Mouse (Mus musculus) naive thymus-derived CD4-positive, alpha-beta T cell, adult 2 months (primary cell): Measurements from ENCODE around the gene Btbd2.

Source experiments
- DNase-seq: peaks from one replicate; pipeline ENCODE4 v3.0.0-alpha.2; 2011; ENCODE audit warnings: low read depth

The Btbd2 gene

DNA sequence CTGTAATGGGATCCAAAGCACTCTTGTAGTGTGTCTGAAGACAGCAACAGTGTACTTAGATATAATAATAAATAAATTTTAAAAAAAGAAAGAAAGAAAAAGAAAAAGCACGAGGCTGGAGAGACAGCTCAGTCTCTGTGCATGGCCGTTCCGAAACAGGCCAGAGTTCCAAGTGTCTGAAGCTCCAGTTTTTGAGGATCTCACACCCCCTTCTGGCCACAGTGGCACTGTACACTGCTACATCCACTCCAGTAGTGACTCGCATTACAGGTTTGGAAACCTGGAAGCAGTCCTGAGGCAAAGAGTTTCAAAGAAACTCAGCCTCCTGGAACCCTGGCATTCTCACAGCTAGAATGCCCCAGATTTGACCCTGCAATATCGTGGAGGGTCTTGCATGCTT, 31.0 kb upstream of the Btbd2 start:
- DNase-seq = peak; percentile 83

DNA sequence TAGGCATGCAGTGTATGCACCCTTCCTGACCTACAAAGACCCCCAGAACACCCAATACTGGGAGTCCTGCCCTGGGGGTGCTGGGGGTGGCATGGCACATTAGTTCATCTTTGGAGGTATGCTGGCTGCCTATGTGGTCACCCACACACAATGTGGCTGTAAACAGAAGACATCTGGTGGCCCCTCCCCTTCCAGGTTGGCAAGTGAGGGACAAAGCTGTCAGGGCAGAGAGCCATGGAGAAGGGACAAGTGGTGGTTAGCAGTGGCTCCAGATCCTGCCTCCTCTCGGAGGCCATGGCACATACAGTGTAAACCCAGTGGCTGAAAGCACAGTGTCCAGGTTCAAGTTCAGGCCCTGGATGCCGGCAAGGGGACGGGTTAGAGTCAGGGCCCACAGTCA, 29.7 kb upstream of the Btbd2 start:
- no peak for DNase-seq

- DNase-seq = no peak
Observed at GRCm38 (mm10) chr10:80684984-80685383, 28.1 kb upstream of the Btbd2 start.

DNA sequence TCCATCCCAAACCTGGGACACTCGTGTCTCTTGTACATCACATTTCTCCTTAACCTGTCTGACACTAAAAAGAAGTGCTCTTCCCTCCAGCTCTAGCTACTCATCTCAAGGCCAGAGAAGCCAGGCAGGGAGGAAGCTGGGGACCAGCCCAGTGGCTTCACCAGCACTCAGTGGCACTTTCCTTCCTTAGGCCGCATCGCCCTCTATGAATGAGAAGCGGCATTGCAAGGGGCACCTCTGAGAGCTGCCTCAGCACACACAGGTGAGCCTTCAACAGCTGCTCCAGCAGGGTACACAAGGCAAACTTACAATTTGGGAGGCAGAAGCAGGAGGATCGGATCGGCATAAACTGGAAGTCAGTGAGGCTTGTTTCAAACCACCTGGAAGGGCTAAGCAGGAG, 27.3 kb upstream of the Btbd2 start:
- DNase-seq = peak; percentile 88

- DNase-seq = no peak
Observed at GRCm38 (mm10) chr10:80683647-80684046, 26.8 kb upstream of the Btbd2 start.

GRCm38 (mm10) chr10:80682003-80682402, 25.1 kb upstream of the Btbd2 start:
- peak; percentile 81 for DNase-seq

GRCm38 (mm10) chr10:80680260-80680696, 23.4 kb upstream of the Btbd2 start:
- DNase-seq = no peak

- DNase-seq = no peak
Observed at GRCm38 (mm10) chr10:80679556-80680259, 22.8 kb upstream of the Btbd2 start.

DNA sequence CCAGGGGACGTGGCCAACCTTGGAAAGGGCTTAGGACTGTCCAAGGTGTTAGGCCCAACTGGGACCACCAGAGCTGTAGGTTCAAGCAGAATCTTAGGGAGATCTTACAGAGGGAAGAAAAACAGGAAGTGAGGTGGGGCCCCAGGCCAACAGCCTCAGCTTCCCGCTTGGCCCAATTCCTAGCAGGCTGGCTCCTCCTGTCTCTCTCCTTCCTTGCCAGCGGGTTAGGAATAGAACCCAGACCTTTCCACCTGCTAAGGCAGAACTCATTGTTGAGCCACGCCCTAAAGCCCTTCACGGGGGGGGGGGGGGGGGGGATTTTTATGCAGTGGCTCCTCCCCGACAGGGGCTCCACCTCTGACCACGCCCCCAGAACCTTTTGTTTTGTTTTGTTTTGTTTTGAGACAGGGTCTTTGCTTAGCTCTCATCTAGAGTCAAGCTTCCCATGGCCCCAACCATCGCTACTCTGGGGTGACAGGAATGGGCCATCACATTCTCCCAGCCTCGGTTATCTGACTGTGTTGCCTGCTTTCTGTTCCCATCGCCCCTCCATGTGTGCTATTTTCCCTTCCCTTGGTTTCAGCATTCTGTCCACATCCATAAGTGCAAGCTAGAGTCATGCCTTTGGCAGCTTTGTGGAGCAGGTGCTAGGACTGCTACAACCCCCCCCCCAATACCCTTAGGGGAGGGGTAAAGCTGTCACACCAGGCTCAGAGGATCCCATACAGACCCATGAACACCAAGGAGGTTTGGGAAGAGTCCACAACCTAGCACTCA, 21.9 kb upstream of the Btbd2 start:
- peak; percentile 61 for DNase-seq

GRCm38 (mm10) chr10:80677942-80678436, 21.1 kb upstream of the Btbd2 start, which contains the start of gene Mknk2:
Gene Mknk2, minus strand, starts transcription at chr10:80678112.
- peak; percentile 95 for DNase-seq

DNA sequence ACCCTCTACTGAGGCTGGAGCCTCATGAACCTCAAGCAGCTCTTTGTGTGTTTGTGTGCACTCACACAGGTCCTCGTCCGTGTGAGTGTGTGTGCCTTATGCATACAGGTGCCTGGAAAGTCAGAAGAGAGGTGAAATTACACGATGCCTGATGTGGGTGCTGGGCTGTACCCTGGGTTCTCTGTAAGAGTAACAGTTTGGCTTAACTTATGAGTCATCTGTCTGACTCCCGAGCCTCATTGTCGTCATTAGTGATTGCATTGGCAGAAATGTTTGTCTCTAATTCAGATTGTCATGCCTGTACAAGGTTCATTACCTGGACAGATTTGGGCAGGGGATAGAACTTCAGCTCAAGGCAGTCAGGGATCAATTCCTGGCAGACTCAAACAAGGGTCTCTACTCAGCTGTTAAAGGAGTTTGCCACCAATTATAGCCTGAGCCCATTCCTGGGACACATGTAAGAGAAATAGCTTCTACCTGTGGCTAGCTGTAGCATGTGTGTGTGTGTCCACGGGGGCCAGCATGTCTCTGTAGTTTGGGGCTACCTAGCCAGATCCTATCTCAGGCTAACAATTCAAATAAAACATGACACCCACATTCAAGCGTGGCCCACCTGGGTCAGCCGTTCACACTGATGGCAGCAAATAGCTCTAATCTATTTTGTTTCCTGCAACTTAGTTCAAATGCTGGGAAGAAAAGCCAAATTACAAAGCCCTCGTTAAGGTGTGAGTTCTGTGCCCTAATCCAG, 20.4 kb upstream of the Btbd2 start:
- peak; percentile 82 for DNase-seq

DNA sequence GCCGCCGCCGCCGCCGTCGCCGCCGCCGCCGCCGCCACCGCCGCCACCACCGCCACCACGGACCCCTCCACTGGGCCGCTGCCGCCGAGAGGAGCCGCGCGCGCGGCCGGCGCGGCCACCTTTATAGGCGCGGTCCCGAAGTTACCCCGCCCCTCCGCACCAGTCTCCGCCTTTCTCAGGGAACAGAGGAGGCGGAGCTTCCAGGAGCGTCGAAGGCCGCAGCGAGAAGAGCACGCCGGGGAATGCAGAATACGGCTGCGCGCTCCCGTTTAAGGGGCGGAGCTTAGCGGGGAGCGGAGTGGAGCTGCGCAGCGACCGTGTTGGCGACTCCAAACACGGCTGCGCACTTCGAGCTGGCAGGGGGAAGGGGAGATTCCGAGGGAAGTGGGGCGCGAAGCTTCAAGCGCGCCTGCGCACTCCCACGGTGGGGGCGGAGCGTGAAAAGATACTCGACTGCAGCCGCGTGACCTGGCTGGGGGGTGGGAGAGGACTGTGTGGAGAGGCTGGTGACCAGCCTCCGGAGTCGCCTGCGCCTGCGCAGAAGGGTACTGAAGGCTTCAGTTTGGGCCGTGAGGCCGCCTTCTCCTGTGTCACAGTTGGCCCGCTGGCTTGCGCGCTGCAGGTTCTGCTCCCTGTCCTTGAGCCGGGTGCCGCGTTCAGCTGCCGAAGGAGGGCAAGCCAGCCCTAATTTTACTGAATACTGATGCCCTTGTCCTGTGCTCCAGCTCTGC, 19.5 kb upstream of the Btbd2 start:
- DNase-seq = peak; percentile 100

DNA sequence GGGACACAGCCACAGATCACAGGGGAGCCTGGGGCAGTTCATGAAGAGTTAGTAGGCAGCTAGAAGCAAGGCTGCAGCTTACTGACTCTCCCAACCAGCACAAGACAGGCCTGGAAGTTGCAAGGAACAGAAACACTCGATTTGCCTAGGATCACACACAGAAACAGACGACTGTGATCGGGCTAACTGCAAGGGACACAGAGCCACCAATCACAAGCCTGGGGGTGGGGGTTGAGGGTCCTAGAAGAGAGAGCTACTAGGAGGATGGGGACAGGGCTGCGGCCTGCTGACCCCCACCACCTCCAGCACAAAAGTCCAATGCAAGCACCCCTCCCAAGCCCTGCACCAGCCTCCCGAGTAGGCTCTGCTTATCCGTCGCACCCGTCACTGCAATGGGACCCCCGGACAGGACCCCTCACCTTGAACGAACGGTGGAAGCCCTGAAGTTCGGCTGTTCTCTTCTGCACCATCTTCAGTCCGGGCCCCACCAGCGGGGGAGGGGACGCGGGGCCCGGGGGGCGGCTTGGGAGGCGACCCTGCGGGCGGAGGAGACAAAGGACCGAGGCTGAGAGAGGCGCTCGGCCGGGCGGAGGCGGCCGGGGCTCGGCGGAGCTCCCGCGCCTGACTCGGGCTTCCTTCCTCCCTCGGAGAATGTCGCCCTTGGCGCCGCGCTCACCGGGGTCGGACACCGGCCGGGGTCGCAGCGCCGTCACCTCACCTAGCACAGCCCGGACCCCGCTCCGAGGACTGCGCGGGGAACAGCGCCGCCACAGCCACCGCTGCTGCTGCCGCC, 18.7 kb upstream of the Btbd2 start:
- DNase-seq = peak; percentile 56

DNA sequence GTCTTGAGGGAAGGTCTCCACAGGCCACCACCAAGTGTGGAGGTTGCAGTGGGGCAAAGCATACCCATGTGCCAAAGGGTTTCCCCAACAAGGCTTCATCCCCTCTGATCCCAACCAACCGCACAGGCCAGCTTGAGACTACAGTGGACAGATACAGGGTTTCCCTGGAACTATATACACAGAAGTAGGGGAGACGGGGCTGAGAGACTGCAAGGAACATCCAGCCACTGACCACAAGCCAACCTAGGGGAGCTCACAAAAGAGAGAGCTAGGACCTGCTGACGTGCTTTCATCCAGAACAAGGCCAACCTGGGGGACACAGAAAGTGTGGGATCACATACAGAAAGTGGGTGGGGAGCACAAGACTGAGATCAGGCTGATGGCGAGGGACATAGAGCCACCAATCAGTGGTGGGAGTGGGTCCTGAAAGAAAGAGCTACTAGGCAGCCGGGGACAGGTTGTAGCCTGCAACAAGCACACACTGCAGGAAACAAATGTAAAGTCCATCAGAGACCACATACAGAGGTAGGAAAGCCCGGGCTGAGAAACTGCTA, 18.1 kb upstream of the Btbd2 start:
- DNase-seq = no peak

- no peak for DNase-seq
Observed at GRCm38 (mm10) chr10:80674161-80674711, 17.4 kb upstream of the Btbd2 start.

- DNase-seq = no peak
Observed at GRCm38 (mm10) chr10:80673690-80674089, 16.8 kb upstream of the Btbd2 start.

GRCm38 (mm10) chr10:80671936-80672690, 15.2 kb upstream of the Btbd2 start:
- no peak for DNase-seq

DNA sequence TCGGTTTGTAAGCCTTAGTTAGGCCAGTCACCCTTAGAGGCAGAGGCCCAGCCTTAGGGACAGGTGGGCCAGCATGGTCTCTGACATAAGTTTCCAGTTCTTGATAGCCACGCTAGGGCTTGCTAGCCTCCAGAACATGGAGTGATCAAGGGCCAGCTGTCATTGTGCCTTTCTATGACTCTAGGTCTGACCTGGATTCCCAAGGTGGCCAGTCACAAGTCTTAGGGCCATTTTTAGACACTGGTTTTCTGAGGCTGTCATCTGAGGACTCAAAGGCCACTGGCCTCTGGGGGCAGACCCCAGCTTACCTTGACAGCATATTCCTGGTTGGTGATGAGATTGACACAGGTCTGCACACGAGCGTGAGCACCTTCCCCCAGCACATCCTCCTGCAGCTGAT, 14.4 kb upstream of the Btbd2 start:
- DNase-seq = no peak

DNA sequence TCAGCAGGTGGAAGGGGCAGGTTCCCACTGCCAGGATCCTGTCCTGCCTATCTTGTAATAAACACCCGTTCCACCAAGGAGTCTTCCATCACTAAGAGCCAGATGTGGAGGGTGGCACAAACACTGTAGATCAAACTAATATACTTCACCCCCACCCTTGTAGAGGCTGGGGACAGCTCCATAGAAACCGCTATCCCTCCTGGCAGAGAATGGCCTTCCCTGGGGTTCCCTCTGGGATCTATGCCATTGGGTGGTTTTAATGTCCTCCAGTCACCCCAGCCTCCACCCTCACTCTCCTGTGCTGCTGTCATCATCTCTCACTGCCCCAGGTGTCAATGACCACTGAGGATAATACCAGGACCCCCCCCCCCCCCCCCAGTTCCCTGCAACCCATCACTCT, 13.7 kb upstream of the Btbd2 start:
- no peak for DNase-seq
